ENCODE assay signal across 19 mouse cellular contexts in the genomic region with DNA sequence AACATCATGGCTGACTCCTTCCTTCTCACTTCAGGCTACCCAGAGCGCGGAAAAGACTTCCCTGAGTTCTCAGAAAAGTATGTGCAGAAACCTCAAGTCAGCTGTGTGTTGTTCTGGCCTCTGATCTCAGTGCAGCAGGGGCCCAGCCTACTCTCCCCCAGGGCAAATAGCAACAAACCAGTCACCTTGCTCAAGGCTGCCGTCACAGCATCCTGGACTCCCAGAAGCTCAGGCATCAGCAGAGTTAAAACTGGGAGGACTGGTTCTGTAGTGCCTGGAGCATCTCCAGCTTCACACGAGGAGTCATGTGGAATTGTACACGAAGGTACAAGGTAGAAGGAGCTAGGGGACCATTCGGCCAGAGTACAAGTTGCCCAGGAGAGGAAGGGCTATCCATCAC. TPM values are rescaled to one million over a fixed set of nuclear protein-coding genes. Genes with fewer than 3 reads are reported as not detected.
DNase-seq lines count a peak whose midpoint lies in the region; ATAC-seq and TF ChIP-seq lines count a peak whose summit lies in the region.
"Had no signal": no experiment of that assay in that cellular context is flagged by ENCODE, and none has a peak within 500 bp of the region (broad histone marks: within the 10 kb centered on the region; RNA-seq: fewer than 3 reads in every experiment).

No protein-coding gene starts in this region.

- peaks cover 40% of the 10 kb centered on the region for H3K27me3 ChIP-seq in limb, embryonic 12.5 days
- H3K27me3 ChIP-seq in limb, embryonic 10.5 days (ENCODE audit: low read depth, poor library complexity, severe bottlenecking): peaks cover 77% of the 10 kb centered on the region
- peaks cover 17% of the 10 kb centered on the region for H3K27me3 ChIP-seq in embryonic facial prominence, embryonic 15.5 days
- no peaks in the 10 kb centered on the region for H3K27me3 ChIP-seq in kidney, postnatal 0 days (ENCODE audit: insufficient read depth, low read length)
- H3K27me3 ChIP-seq: forebrain, embryonic 15.5 days had no signal

- WGBS in limb, embryonic 12.5 days: 58% methylated on average over 6 of the region's 6 CpGs
- WGBS in limb, embryonic 10.5 days: 63% methylated on average over 6 of the region's 6 CpGs
- 29% methylated on average over 6 of the region's 6 CpGs for WGBS in embryonic facial prominence, embryonic 15.5 days
- WGBS in kidney, postnatal 0 days: 51% methylated on average over 6 of the region's 6 CpGs

- TF ChIP-seq CTCF in kidney, postnatal 0 days (IDR thresholded peaks at IDR 0.05; ENCODE audit: low read depth): no peak

- peaks cover 15% of the 10 kb centered on the region for H3K4me1 ChIP-seq in limb, embryonic 12.5 days (replicated peaks)
- peaks cover 15% of the 10 kb centered on the region for H3K4me1 ChIP-seq in limb, embryonic 10.5 days
- H3K4me1 ChIP-seq in embryonic facial prominence, embryonic 15.5 days: 0 out of 2 replicates have a peak, but pooled peaks cover 6% of the 10 kb centered on the region
- no peaks in the 10 kb centered on the region for H3K4me1 ChIP-seq in kidney, postnatal 0 days (replicated peaks; ENCODE audit: insufficient read depth, low read length)

- no peak overlapping the region for H3K4me3 ChIP-seq in limb, embryonic 12.5 days (replicated peaks)
- H3K4me3 ChIP-seq in limb, embryonic 10.5 days: no peak overlapping the region
- no peak overlapping the region for H3K4me3 ChIP-seq in embryonic facial prominence, embryonic 15.5 days (replicated peaks)
- H3K4me3 ChIP-seq in kidney, postnatal 0 days (replicated peaks; ENCODE audit: low read depth, low read length): no peak overlapping the region
- H3K4me3 ChIP-seq: erythroblast, embryonic 14.5 days; forebrain, embryonic 15.5 days; layer of hippocampus, adult 2 months; midbrain, embryonic 10.5 days had no signal

- H3K9me3 ChIP-seq in limb, embryonic 12.5 days: no peaks in the 10 kb centered on the region
- no peaks in the 10 kb centered on the region for H3K9me3 ChIP-seq in limb, embryonic 10.5 days (replicated peaks)
- H3K9me3 ChIP-seq in embryonic facial prominence, embryonic 15.5 days (replicated peaks): no peaks in the 10 kb centered on the region
- no peaks in the 10 kb centered on the region for H3K9me3 ChIP-seq in kidney, postnatal 0 days (replicated peaks; ENCODE audit: low read length)
- H3K9me3 ChIP-seq: forebrain, embryonic 15.5 days; G1E; midbrain, embryonic 10.5 days had no signal

- H3K27ac ChIP-seq in limb, embryonic 12.5 days: 0 out of 2 replicates have a peak overlapping the region, but pooled peaks have one; percentile 3
- H3K27ac ChIP-seq in limb, embryonic 10.5 days: no peak overlapping the region
- peak overlapping the region; percentile 44; the same call in 1 of the 2 replicates for H3K27ac ChIP-seq in embryonic facial prominence, embryonic 15.5 days (replicated peaks)
- 0 out of 2 replicates have a peak overlapping the region, but pooled peaks have one; percentile 51 for H3K27ac ChIP-seq in kidney, postnatal 0 days
- H3K27ac ChIP-seq: forebrain, embryonic 15.5 days; layer of hippocampus, adult 2 months; midbrain, embryonic 10.5 days had no signal

- H3K36me3 ChIP-seq in limb, embryonic 12.5 days: no peaks in the 10 kb centered on the region
- H3K36me3 ChIP-seq in limb, embryonic 10.5 days: no peaks in the 10 kb centered on the region
- H3K36me3 ChIP-seq in embryonic facial prominence, embryonic 15.5 days: no peaks in the 10 kb centered on the region
- H3K36me3 ChIP-seq in kidney, postnatal 0 days (ENCODE audit: insufficient read depth, low read length): no peaks in the 10 kb centered on the region
- H3K36me3 ChIP-seq: forebrain, embryonic 15.5 days; midbrain, embryonic 10.5 days had no signal

- no peak for ATAC-seq in limb, embryonic 12.5 days (ENCODE audit: insufficient number of reproducible peaks, insufficient read depth, low FRiP score, low TSS enrichment, low read depth)
- peak; percentile 5; the same call in 1 of the 2 replicates for ATAC-seq in embryonic facial prominence, embryonic 15.5 days (ENCODE audit: insufficient number of reproducible peaks, low FRiP score, low TSS enrichment, low read depth)
- peak; percentile 65 for ATAC-seq in kidney, postnatal 0 days (replicated peaks; ENCODE audit: low FRiP score, low read depth)
- no peak for ATAC-seq in monocyte, adult 5-6 weeks (replicated peaks; ENCODE audit: insufficient number of reproducible peaks, low FRiP score, low TSS enrichment, poor library complexity, severe bottlenecking)
- ATAC-seq: forebrain, embryonic 15.5 days had no signal

- H3K9ac ChIP-seq in limb, embryonic 12.5 days (replicated peaks): no peak overlapping the region
- H3K9ac ChIP-seq in embryonic facial prominence, embryonic 15.5 days: no peak overlapping the region
- H3K9ac ChIP-seq in kidney, postnatal 0 days (ENCODE audit: low read depth, low read length): no peak overlapping the region
- H3K9ac ChIP-seq: forebrain, embryonic 15.5 days had no signal

- H3K4me2 ChIP-seq in limb, embryonic 12.5 days: no peak overlapping the region
- H3K4me2 ChIP-seq in embryonic facial prominence, embryonic 15.5 days (replicated peaks): no peak overlapping the region
- H3K4me2 ChIP-seq in kidney, postnatal 0 days (ENCODE audit: low read length): no peak overlapping the region
- H3K4me2 ChIP-seq: forebrain, embryonic 15.5 days had no signal

- DNase-seq in limb, embryonic 10.5 days (ENCODE audit: low spot score): no peak
- peak; percentile 90 for DNase-seq in 3T3-L1 (ENCODE audit: low read depth, low spot score)
- DNase-seq in kidney, postnatal 0 days (ENCODE audit: low spot score): peak; percentile 40
- DNase-seq in left cerebral cortex, adult 8-10 months (ENCODE audit: low spot score in 2 of 2): no peak
- DNase-seq in T-cell, adult 2 months (ENCODE audit: low spot score): no peak
- DNase-seq: cerebellum, adult 9-11 months; embryo, embryonic 11 days had no signal

RNA-seq across cellular contexts. Expression of a gene that starts 6.1 kb away (rescaled TPM):
- polyA plus RNA-seq in limb, embryonic 12.5 days (2016; fragmentation: Nextera tagmentation; extraction: Ambion mirVana): 0.71 and 1.0 TPM in 2 replicates
- 0.65 and 0.75 TPM in 2 replicates for polyA plus RNA-seq in limb, embryonic 10.5 days (2016; fragmentation: Nextera tagmentation; extraction: Ambion mirVana)
- 8.5 TPM in 2 replicates for polyA plus RNA-seq in embryonic facial prominence, embryonic 15.5 days (2015; fragmentation: Nextera tagmentation; extraction: Ambion mirVana)
- 1.9 and 3.5 TPM in 2 replicates for polyA plus RNA-seq in kidney, postnatal 0 days (2015; fragmentation: Nextera tagmentation; extraction: Ambion mirVana)
- 10 to 100 TPM; 68.1 to 87.8 (median 77.2) TPM for total RNA-seq in left cerebral cortex, adult 8-10 months (2022)
- 0.21 TPM in 1 of 3 replicates, not detected in the others for total RNA-seq in monocyte, adult 5-6 weeks (2017)
- total RNA-seq: gastrocnemius, adult 18-20 months; hematopoietic stem cell, adult 5-6 weeks; liver, adult 2 months had no signal

RNA-seq across cellular contexts. Expression of a gene that starts 34.5 kb away (rescaled TPM):
- polyA plus RNA-seq in limb, embryonic 12.5 days (2016; fragmentation: Nextera tagmentation; extraction: Ambion mirVana): not detected in 2 replicates
- polyA plus RNA-seq in limb, embryonic 10.5 days (2016; fragmentation: Nextera tagmentation; extraction: Ambion mirVana): not detected in 2 replicates
- polyA plus RNA-seq in embryonic facial prominence, embryonic 15.5 days (2015; fragmentation: Nextera tagmentation; extraction: Ambion mirVana): 0.11 and 0.19 TPM in 2 replicates
- polyA plus RNA-seq in kidney, postnatal 0 days (2015; fragmentation: Nextera tagmentation; extraction: Ambion mirVana): 0.37 and 0.45 TPM in 2 replicates
- total RNA-seq in left cerebral cortex, adult 8-10 months (2022): 10 to 100 TPM; 36.4 to 40.9 (median 38.5) TPM
- 0.58 TPM in 1 of 3 replicates, not detected in the others for total RNA-seq in monocyte, adult 5-6 weeks (2017)
- total RNA-seq: gastrocnemius, adult 18-20 months; liver, adult 2 months had no signal
- polyA plus RNA-seq: erythroblast, embryonic 14.5 days; G1E; liver, adult 2 months; midbrain, embryonic 10.5 days; neural tube, embryonic 14.5 days had no signal

RNA-seq across cellular contexts. Expression of a gene that starts 59.0 kb away (rescaled TPM):
- 0.26 and 0.44 TPM in 2 replicates for polyA plus RNA-seq in limb, embryonic 12.5 days (2016; fragmentation: Nextera tagmentation; extraction: Ambion mirVana)
- polyA plus RNA-seq in limb, embryonic 10.5 days (2016; fragmentation: Nextera tagmentation; extraction: Ambion mirVana): 0.28 and 0.36 TPM in 2 replicates
- 0.75 and 1.1 TPM in 2 replicates for polyA plus RNA-seq in embryonic facial prominence, embryonic 15.5 days (2015; fragmentation: Nextera tagmentation; extraction: Ambion mirVana)
- polyA plus RNA-seq in kidney, postnatal 0 days (2015; fragmentation: Nextera tagmentation; extraction: Ambion mirVana): 1.3 and 1.4 TPM in 2 replicates
- total RNA-seq in left cerebral cortex, adult 8-10 months (2022): 1 to 10 TPM; 2.9 to 5.7 (median 4.3) TPM
- 32.8 to 44.3 TPM (median 36.3 TPM) in 3 replicates for total RNA-seq in monocyte, adult 5-6 weeks (2017)

Comparison
In these comparisons a context has a peak if more than half of its experiments do, and no peak if none do; other contexts are left out.
1. ATAC-seq: peak in embryonic facial prominence, embryonic 15.5 days (single experiment) and kidney, postnatal 0 days (single experiment); none in limb, embryonic 12.5 days (single experiment) and monocyte, adult 5-6 weeks (single experiment).
2. DNase-seq: peak in 3T3-L1 (single experiment) and kidney, postnatal 0 days (single experiment); none in limb, embryonic 10.5 days (single experiment), left cerebral cortex, adult 8-10 months (0 of 2) and T-cell, adult 2 months (single experiment).